Mouse (Mus musculus) megakaryocyte-erythroid progenitor cell, adult 5-6 weeks (primary cell): ENCODE measurements around the gene Lrp5. TPM values are rescaled to one million over a fixed set of nuclear protein-coding genes. Genes with fewer than 3 reads are reported as not detected.

Experiments used
- ATAC-seq: replicated peaks from 2 replicates; pipeline ENCODE4 v1.8.0; 2016; ENCODE audit warnings: mild to moderate bottlenecking, inconsistent platforms; ENCODE audit not compliant: severe bottlenecking, poor library complexity, low FRiP score, low TSS enrichment
- total RNA-seq, 2 experiments: library from RNA; stranded (forward) in 1 of 2; stranded (reverse) in 1 of 2; fragments of 200-1000, 215-1000 nt in 1 of 2; fragments of >200 nt in 1 of 2; fragmentation: Nextera tagmentation in 1 of 2; gene quantifications; 2 replicates each; pipeline ENCODE4 v1.2.3; 2014 to 2017

Lrp5 gene
- total RNA-seq, 2 experiments from 2014 or later: 5.4 to 10.2 TPM

- ATAC-seq: no peak
Observed at GRCm38 (mm10) chr19:3577265-3577910, 109.0 kb downstream of the Lrp5 start.

- 0 out of 2 replicates have a peak, but pooled peaks have one; percentile 1 for ATAC-seq
Observed at GRCm38 (mm10) chr19:3576451-3577264, 109.7 kb downstream of the Lrp5 start.

GRCm38 (mm10) chr19:3575632-3576384, 110.6 kb downstream of the Lrp5 start, which contains the start of gene Ppp6r3:
Ppp6r3 (minus strand) TSS chr19:3575749.
- ATAC-seq: peak; percentile 96

GRCm38 (mm10) chr19:3575276-3575631, 111.1 kb downstream of the Lrp5 start:
- no peak for ATAC-seq

- ATAC-seq: no peak
Observed at GRCm38 (mm10) chr19:3574593-3575094, 111.7 kb downstream of the Lrp5 start.

- ATAC-seq: no peak
Observed at GRCm38 (mm10) chr19:3564309-3564708, 122.1 kb downstream of the Lrp5 start.

- no peak for ATAC-seq
Observed at GRCm38 (mm10) chr19:3562752-3563151, 123.6 kb downstream of the Lrp5 start.

GRCm38 (mm10) chr19:3562298-3562697, 124.1 kb downstream of the Lrp5 start:
- ATAC-seq: no peak

- ATAC-seq: no peak
Observed at GRCm38 (mm10) chr19:3556169-3556827, 130.1 kb downstream of the Lrp5 start.

GRCm38 (mm10) chr19:3554785-3555184, 131.6 kb downstream of the Lrp5 start:
- ATAC-seq: no peak

- no peak for ATAC-seq
Observed at GRCm38 (mm10) chr19:3551573-3552159, 134.7 kb downstream of the Lrp5 start.

- ATAC-seq: no peak
Observed at GRCm38 (mm10) chr19:3550101-3550500, 136.3 kb downstream of the Lrp5 start.

GRCm38 (mm10) chr19:3549263-3549662, 137.1 kb downstream of the Lrp5 start:
- no peak for ATAC-seq

GRCm38 (mm10) chr19:3548311-3548710, 138.1 kb downstream of the Lrp5 start:
- ATAC-seq: peak; percentile 34; the same call in 1 of the 2 replicates

- ATAC-seq: no peak
Observed at GRCm38 (mm10) chr19:3544995-3545394, 141.4 kb downstream of the Lrp5 start.

- ATAC-seq: no peak
Observed at GRCm38 (mm10) chr19:3542591-3542990, 143.8 kb downstream of the Lrp5 start.

- ATAC-seq: peak; percentile 79
Observed at GRCm38 (mm10) chr19:3540997-3541396, 145.4 kb downstream of the Lrp5 start.

GRCm38 (mm10) chr19:3540254-3540653, 146.1 kb downstream of the Lrp5 start:
- ATAC-seq: no peak

- ATAC-seq: no peak
Observed at GRCm38 (mm10) chr19:3539456-3539855, 146.9 kb downstream of the Lrp5 start.
